Mouse (Mus musculus) heart, postnatal 0 days (tissue): Measurements from ENCODE around the gene Ptgis. TPM values are rescaled to one million over a fixed set of nuclear protein-coding genes. Genes with fewer than 3 reads are reported as not detected.
A peak's percentile ranks its signal among the peaks of the same experiment; 100 is the strongest.

Experiments used
- ATAC-seq: fragments of 200-750 bp; cut with Nextera tagmentation; 2 replicates; pipeline ENCODE4 v1.8.0; 2017; ENCODE audit warnings: low read depth, moderate number of reproducible peaks, moderate library complexity; ENCODE audit not compliant: insufficient read depth
- DNase-seq: peaks from one replicate; pipeline ENCODE4 v3.0.0-alpha.2; 2016; ENCODE audit warnings: low spot score
- H3K27ac ChIP-seq: fragments of 300-500 bp; sonication (generic); 2 replicates; pipeline ENCODE4 v1.5.1; 2014; ENCODE audit warnings: low read depth, mild to moderate bottlenecking
- H3K27me3 ChIP-seq: fragments of 300-500 bp; sonication (generic); 2 replicates; pipeline ENCODE4 v1.6.1; 2014; ENCODE audit warnings: low read length, mixed read lengths; ENCODE audit not compliant: control insufficient read depth, insufficient read depth
- H3K36me3 ChIP-seq: fragments of 300-500 bp; sonication (generic); replicated peaks from 2 replicates; pipeline ENCODE4 v1.6.1; 2014; ENCODE audit warnings: low read length, mixed read lengths; ENCODE audit not compliant: control insufficient read depth, insufficient read depth
- H3K4me1 ChIP-seq: fragments of 300-500 bp; sonication (generic); 2 replicates; pipeline ENCODE4 v1.6.1; 2014; ENCODE audit warnings: antibody characterized with exemption; ENCODE audit not compliant: control insufficient read depth, insufficient read depth
- H3K4me2 ChIP-seq: fragments of 300-500 bp; sonication (generic); 2 replicates; pipeline ENCODE4 v1.6.1; 2014; ENCODE audit warnings: low read depth, mild to moderate bottlenecking, low read length, moderate library complexity
- H3K4me3 ChIP-seq: fragments of 300-500 bp; sonication (generic); 2 replicates; pipeline ENCODE4 v1.5.1; 2014; ENCODE audit warnings: low read depth, low read length
- H3K9ac ChIP-seq: fragments of 300-500 bp; sonication (generic); replicated peaks from 2 replicates; pipeline ENCODE4 v1.6.1; 2014; ENCODE audit warnings: low read depth, low read length, mixed read lengths
- H3K9me3 ChIP-seq: fragments of 300-500 bp; sonication (generic); replicated peaks from 2 replicates; pipeline ENCODE4 v1.6.1; 2016; ENCODE audit warnings: low read length; ENCODE audit not compliant: control insufficient read depth
- CTCF ChIP-seq: IDR thresholded peaks from 2 replicates; pipeline ENCODE4 v1.5.1; 2016; ENCODE audit warnings: antibody characterized with exemption, control low read depth, low read depth
- EP300 ChIP-seq: IDR thresholded peaks from 2 replicates; pipeline ENCODE4 v1.6.1; 2016; ENCODE audit warnings: antibody characterized with exemption, low read depth
- WGBS: fragments of 180-500 bp; shearing (Covaris S2); extraction: QIAGEN DNeasy Blood & Tissue Kit; methylation state at CpG from one replicate; pipeline ENCODE4 v1.1.7; 2014; 5-methylcytosine and 5-hydroxymethylcytosine counted together
- polyA plus RNA-seq: library from polyadenylated mRNA; unstranded; fragments of >200 nt; fragmentation: Nextera tagmentation; extraction: Ambion mirVana; gene quantifications from 2 replicates; pipeline ENCODE4 v1.2.1, GENCODE M21; 2015
- total RNA-seq: library from RNA; depleted of rRNA; stranded (reverse); fragments of >200 nt; gene quantifications from 2 replicates; pipeline ENCODE4 v1.2.3, GENCODE M21; 2014; ENCODE audit warnings: low replicate concordance

The Ptgis gene
- total and polyA plus RNA-seq, 2 experiments from 2014 or later: 22.6 to 60.0 TPM

DNA sequence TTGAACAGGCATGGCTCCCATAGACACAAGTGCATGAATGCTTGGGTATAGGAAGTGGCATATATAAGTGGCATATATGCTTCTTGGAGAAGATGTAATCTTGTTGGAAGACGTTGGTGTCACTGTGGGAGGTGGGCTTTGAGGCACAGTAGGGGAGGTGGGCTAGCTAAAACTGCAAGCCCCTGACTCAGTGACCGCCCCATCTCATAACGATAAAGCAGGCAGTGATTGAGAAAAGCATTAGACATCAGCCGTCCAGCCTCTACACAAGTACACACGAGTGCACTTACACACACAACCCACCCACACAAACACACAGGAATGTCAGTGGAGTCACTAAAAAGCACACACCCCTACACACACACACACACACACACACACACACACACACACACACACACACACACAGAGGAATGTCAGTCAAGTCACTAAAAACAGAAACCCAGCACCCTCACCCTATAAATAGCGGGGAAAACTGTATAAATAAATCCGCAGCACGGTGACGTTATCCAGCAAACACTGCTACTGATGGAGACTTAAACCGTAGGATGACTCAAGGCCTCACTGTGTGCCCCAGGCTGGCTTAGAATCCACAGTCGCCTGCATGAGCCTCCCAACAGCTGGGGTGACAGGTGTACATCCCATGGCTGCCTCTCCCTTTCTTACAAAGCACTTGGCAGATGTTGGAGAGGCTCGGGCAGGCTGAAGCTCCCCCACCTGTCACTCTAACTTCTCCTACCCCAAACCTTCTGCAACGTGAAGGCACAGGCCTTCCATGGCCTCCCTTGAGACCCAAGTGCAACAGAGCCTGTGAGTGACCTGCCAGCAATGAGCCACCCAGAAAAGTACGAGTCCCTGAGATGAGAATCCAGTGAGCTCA is 27.4 kb upstream of the Ptgis start:
- WGBS: 39% methylated on average over 14 of the region's 14 CpGs
- no peaks in the 10 kb centered on the region for H3K36me3 ChIP-seq
- peak overlapping the region; percentile 69; the same call in 1 of the 2 replicates for H3K27ac ChIP-seq
- H3K4me3 ChIP-seq: no peak overlapping the region
- H3K4me1 ChIP-seq: peaks cover 12% of the 10 kb centered on the region; the same call in 1 of the 2 replicates
- H3K9me3 ChIP-seq: no peaks in the 10 kb centered on the region
- H3K9ac ChIP-seq: no peak overlapping the region
- no peak overlapping the region for H3K4me2 ChIP-seq
- DNase-seq (peak; percentile 73), ATAC-seq (peak; percentile 70)
- H3K27me3 ChIP-seq: no peaks in the 10 kb centered on the region
- TF ChIP-seq EP300 (no peak), CTCF (no peak)

DNA sequence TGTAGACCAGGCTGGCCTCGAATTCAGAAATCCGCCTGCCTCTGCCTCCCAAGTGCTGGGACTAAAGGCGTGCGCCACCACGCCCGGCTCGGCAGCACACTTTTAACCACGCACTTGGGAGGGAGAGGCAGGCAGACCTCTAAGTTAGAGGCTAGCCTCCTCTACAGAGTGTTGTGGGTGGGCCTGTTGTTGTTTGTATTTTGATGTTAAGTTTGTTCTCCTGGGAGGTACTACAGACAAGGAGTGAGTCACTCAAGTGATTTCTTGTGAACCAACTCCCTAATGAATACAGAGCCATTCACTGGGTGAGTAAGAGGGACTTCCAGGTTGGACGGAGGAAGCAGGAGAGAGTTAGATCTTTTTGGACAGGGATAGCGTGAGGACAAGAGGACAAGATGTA is 25.8 kb upstream of the Ptgis start:
- ATAC-seq (no peak), DNase-seq (no peak)
- H3K4me1 ChIP-seq: peaks cover 12% of the 10 kb centered on the region; the same call in 1 of the 2 replicates
- TF ChIP-seq EP300 (no peak), CTCF (no peak)
- H3K4me3 ChIP-seq: no peak overlapping the region
- no peaks in the 10 kb centered on the region for H3K9me3 ChIP-seq
- H3K27me3 ChIP-seq: no peaks in the 10 kb centered on the region
- no peak overlapping the region for H3K9ac ChIP-seq
- H3K4me2 ChIP-seq: no peak overlapping the region
- no peak overlapping the region for H3K27ac ChIP-seq
- WGBS: 88% methylated on average over 10 of the region's 10 CpGs
- no peaks in the 10 kb centered on the region for H3K36me3 ChIP-seq

- ATAC-seq (no peak), DNase-seq (no peak)
- TF ChIP-seq EP300 (no peak), CTCF (no peak)
- Histone ChIP-seq H3K27me3 (no peaks in the 10 kb centered on the region), H3K4me2 (no peak overlapping the region), H3K4me1 (peaks cover 12% of the 10 kb centered on the region; the same call in 1 of the 2 replicates), H3K9ac (no peak overlapping the region), H3K9me3 (no peaks in the 10 kb centered on the region), H3K36me3 (no peaks in the 10 kb centered on the region), H3K27ac (no peak overlapping the region), H3K4me3 (no peak overlapping the region)
- 56% methylated on average over 4 of the region's 5 CpGs for WGBS
Measured at GRCm38 (mm10) chr2:167265806-167266205, 25.4 kb upstream of the Ptgis start.

DNA sequence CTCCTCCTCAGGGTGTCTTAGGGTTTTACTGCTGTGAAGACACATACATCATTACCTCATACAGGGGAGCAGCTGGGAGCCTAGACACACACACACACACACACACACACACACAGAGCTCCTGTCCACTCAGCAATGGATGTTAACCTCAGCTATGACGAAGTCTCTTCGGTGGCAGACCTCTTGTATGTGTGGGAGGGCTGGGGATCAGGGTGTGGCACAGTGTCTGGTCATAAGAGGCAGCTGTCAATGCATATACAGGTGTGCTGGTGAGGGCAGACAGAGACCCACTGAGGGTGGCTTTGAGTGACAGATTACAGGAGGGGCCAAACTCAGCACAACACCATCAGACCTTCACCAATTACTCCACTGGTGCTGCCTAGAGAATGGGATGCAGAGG is 24.6 kb upstream of the Ptgis start:
- WGBS: 86% methylated on average over 2 of the region's 2 CpGs
- no peak overlapping the region for H3K27ac ChIP-seq
- no peak for DNase-seq

DNA sequence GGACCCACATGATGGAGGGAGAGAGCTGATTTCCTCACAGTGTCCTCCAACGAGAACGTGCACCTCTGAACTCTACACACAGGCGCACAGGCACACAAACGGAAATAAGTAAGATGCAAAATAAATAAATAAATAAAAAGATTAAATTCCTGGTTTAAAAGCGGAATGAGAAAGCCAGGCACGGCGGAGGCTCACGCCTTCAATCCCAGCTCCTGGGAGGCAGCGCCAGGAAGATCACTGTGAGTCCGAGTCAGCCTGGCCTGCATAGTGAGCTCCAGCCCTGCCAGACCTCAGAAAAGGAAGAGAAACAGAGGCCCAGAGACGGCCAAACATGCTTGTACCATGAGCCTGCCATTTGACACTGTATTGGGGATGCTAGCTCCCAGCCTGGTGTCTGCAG is 23.5 kb upstream of the Ptgis start:
- ATAC-seq: no peak

More for the DNA sequence above, 24.6 kb upstream of the Ptgis start:
- no peak for ATAC-seq
- H3K9ac ChIP-seq: no peak overlapping the region
- H3K9me3 ChIP-seq: no peaks in the 10 kb centered on the region
- H3K4me1 ChIP-seq: peaks cover 12% of the 10 kb centered on the region; the same call in 1 of the 2 replicates
- H3K36me3 ChIP-seq: no peaks in the 10 kb centered on the region
- no peak overlapping the region for H3K4me2 ChIP-seq
- no peaks in the 10 kb centered on the region for H3K27me3 ChIP-seq
- TF ChIP-seq CTCF: no peak
- TF ChIP-seq EP300: no peak
- H3K4me3 ChIP-seq: no peak overlapping the region

More for the DNA sequence above, 23.5 kb upstream of the Ptgis start:
- WGBS: 77% methylated on average over 11 of the region's 11 CpGs
- Histone ChIP-seq H3K27ac (0 out of 2 replicates have a peak overlapping the region, but pooled peaks have one; percentile 4), H3K4me1 (peaks cover 12% of the 10 kb centered on the region; the same call in 1 of the 2 replicates), H3K9ac (no peak overlapping the region), H3K27me3 (no peaks in the 10 kb centered on the region), H3K4me3 (no peak overlapping the region), H3K36me3 (no peaks in the 10 kb centered on the region), H3K9me3 (no peaks in the 10 kb centered on the region), H3K4me2 (no peak overlapping the region)
- TF ChIP-seq EP300: no peak
- TF ChIP-seq CTCF: no peak
- no peak for DNase-seq
